Mouse (Mus musculus) NIH3T3 (cell line): ENCODE measurements at regions not wholly inside any gene's neighbourhood (a gene's known extent, or its start where the extent isn't known, plus 50 kb on each side); places are given as distances from the start of the nearest gene placed in this dataset.
A peak's percentile ranks its signal among the peaks of the same experiment; 100 is the strongest.
"Not testable (repeated sequence)": the region's sequence is repeated elsewhere in the genome, so short reads cannot be mapped to it uniquely, and the experiment has no call there.

ENCODE experiments used
- DNase-seq: peaks from one replicate; pipeline ENCODE4 v3.0.0-alpha.2; 2012; ENCODE audit warnings: low read depth

DNA sequence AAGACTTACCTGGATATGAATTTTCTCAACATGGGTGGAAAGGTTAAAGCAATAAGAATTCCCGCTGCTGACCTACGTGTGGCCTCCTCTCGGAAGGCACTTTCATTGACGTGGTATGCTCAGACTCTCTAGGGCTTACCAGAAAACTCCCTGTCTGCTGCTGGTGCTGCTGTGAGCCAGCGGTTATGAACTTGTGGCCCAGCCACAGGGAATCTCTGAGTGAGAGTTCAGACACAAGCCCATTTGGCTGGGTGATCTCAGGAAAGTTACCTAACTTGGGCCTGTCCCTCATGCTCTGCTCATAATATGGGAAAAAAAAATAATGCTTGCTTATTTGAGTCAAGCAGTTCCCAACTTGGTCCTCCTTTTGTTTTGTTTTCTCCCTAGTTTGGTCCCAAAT, 459.5 kb upstream of the Adamts5 start:
- DNase-seq, result no peak

DNA sequence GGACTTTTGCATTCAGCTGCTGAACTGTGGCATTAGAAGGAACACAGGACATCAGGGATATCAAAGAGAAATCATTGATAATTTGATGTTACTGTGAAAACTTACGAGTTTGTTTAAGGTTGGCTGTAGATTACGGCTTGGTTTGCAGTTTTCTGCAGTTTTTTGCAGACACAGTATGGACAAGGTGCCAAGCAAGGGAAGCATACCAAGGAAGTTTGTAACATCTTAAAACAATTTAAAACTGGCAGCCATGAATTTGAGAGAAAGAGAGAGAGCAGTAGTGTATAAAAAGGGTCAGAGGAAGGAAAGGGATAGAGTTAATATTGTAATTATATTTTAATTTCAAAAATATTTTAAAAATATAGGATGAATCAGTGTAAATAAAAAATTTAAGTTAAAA, 453.4 kb upstream of the Adamts5 start:
- peak; percentile 68 for DNase-seq

DNA sequence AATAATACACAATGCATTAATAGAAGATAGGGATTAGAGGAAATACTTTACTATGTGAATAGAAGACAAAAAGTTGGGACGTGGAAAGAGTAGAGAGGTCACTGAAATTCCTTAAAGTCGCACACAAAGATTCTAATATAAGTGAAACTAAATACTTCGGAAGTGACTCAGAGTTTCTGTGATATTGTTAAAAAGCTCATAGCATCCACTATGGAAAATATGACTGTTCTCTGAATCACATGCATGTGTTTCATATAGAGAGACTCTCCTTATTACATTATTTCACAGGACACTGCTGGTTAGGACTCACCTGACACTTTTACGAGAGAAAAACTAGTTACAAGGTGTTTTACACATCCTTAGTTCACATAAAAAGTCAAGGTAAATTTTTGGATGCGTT, 446.1 kb upstream of the Adamts5 start:
- DNase-seq, result peak; percentile 49

DNA sequence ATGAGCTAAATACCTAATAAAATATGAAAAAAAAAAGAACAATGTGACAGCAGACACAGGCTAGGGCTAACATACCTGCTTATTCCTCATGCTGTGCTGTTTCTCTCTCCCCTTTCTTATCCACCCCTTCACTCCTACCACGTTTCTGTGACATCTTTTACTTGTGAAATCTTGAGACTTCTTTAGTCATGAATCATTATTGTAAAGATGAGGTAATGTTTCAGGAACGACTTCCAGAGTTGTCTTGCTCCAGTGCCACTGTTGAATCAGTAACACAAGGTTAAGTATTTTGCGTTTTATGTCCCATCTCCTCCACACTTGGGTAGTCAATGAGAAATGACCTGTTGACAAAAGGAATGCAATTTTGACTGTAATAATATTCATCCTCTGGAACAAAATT, 445.3 kb upstream of the Adamts5 start:
- peak; percentile 31 for DNase-seq

DNA sequence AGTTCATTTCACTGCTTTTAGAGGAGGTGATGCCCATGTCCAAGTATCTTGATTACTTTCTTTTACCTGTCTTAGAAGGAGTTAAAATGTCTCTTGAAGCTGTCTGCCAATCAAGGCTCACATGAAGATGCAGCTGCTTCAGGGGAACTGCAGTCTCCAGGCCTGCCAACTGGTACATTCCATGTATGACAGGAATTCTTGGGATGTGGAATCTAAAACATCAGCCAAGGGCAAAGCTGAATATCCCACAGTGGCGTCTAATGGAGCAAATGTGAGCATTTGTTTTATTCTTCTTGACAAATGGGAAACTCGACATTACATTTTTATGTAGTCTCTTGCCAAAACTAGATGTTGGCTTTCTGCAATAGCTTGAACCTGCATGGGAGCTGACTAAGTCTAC, 438.7 kb upstream of the Adamts5 start:
- DNase-seq, result peak; percentile 74

DNA sequence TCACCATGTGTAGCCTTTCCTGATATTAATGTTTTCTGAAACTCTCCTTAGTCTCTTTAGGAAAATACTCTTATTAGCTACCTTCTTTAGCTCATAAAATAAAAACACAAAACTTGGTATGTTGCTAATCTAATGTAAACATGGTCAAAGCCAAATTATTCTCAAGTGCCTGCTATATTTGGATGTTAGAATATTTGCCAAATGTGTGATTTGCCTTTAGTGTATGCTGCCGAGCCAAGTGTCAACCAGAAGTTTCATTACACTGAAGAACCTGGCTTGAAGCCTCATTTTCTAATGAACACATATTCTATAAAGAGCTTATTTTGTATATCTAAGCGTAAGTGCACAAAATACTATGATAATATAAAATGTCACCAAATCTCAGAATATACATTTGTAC, 423.8 kb upstream of the Adamts5 start:
- no peak for DNase-seq

DNA sequence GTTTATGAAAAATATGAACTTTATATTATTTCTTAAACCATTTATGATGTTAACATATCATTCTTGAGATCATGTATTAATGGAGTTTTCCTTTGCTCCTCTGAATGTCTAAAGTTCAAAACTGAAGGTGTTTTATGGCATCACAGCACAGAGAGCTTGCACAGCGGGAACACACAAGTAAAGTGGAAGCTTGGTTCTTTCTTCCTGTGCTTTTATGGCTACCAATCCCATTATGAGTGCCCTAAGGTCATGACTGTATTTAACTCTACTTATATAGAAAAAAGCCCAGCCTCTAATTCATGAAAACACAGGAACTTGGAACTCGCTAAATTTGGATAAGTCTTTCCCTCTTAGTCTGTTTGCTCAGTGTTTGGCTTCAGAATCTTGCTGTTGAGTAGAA, 417.3 kb upstream of the Adamts5 start:
- DNase-seq, result no peak

DNA sequence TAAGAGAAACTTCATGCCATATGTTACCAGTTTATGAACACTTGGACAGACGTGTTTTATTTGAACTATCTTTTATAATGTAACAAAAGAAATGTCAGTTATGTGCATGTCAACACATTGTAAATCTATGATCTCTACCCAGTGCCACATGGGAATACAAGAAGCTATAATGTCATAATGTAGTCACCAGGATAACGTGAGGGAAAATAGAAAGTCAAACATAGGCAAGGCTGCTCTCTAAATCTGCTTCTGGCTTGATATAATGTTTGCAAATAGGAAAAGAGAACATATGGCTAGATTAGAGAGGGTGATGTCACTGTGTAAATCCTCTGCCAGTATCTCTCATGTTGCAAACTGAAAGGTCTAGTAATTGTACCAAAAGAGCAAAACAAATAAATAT, 408.1 kb upstream of the Adamts5 start:
- DNase-seq, result peak; percentile 72

DNA sequence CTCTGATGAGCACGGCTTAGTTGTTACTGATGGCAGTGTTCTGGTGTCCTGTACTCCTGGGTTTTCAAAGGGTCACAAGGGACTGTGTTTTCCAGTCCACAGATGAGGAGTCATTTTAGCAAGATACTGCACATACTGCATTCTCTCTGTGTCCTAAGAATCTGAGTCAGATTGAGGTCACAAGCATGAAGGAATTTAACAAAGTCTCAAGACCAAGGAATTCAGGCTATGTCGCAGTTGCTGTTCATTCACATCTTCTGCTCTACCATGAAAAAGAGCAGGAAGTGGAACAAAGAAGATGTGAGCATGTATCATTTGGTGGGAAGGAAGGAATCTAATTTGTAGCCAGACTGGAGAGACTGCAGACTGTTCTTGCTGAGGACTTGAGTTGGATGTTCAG, 402.2 kb upstream of the Adamts5 start:
- peak; percentile 19 for DNase-seq

DNA sequence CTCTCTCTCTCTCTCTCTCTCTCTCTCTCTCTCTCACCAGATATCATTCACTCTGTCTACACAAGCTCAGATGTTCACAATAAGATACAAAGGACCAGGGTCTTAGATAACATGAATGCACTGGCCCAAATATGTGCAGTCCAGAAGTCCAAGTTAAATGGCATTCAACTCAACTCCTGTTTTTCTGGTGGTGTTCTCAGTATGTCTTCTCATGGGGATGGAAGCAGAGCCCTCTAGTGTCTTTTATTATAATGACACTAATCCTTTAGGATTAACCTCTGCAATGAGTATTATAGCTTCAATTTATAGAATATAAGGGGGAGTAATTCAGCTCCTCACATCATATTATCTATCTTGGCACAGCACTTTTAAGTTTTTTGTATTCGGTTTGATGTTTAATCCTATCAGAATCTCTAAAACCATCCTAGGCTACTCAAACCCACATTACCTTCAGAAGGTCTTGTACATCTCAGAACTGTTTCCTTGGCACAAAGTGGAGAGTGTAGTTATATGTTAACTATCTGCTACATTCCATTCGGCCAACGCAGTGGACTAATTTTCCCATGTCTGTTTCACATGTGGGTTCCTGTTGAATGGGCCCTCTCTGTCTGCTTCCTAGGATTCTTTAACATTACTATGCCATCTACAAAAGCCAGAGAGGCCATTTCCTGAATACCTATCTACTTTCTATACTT, 401.0 kb upstream of the Adamts5 start:
- DNase-seq, result peak; percentile 26

DNA sequence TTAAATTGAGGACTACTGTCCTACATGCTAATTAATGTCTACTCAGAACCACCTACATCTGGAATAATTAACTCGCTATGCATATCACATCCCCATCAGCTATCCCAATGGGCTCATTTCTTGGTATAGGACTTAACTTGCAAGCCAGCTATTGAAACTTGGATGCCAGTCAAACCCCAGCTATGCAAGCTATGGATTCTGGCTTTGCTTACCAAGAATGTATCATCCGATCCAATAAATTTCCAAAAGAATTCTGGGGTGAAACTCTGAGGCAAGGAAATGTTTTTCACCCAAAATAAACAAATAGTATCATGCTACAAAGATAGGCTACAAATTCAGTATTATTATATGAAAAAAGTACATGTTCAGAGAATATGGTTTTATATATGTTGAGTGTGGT, 392.8 kb upstream of the Adamts5 start:
- peak; percentile 89 for DNase-seq

DNA sequence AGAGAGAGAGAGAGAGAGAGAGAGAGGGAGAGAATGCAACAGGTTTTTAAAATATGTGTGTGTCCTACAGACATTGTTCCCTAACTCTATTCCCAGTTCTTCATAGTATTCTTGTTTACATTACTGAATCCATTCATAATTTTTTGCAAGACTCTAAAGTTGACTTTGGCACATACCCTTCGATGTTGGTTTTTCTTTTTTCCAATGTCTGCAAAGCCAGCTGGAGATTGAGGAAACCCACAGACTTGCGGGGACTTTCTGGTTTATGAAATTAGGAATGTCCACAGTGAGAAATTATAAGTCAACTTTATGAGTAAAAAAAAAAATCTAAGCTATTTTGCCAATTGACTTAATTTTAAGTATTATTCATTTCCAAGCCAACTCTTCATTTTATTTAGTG, 379.7 kb upstream of the Adamts5 start:
- peak; percentile 24 for DNase-seq

DNA sequence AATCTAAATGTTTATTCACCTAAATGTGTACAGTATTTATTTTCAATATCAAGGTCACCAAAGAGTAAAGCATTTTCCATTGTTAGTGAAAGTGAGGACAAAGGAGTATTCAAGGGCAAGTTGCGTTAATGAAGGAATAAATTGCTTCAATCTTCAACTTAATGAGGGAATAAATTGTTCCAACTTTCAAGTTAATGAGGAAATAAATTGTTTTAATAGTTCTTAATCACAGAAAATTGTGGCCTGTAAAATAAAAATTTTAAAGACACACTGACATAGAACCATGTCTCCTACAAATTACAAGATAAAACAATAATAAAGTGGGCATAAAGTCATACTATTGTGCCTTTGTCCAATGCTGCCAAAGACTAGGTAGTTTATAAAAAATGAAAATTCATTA, 375.4 kb upstream of the Adamts5 start:
- no peak for DNase-seq

DNA sequence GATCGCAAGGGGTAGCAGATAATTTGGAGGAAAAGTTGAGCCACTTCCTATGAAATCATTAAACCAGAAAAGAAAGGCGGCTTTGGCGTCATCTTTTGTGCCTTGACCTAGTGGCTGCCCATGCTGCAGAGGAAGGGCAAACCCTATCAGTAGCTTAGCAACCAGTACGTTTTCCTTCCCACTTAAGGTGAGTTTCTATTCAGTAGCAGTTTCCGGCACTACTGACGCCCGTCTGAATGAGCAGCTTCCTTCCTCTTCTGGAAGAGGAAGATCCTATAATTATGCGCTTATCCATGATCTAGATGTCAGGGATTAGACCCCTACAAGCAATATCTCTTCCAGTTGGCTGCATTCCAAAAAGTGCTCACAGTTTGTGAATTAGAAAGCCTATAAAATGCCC, 360.0 kb upstream of the Adamts5 start:
- DNase-seq, result no peak

DNA sequence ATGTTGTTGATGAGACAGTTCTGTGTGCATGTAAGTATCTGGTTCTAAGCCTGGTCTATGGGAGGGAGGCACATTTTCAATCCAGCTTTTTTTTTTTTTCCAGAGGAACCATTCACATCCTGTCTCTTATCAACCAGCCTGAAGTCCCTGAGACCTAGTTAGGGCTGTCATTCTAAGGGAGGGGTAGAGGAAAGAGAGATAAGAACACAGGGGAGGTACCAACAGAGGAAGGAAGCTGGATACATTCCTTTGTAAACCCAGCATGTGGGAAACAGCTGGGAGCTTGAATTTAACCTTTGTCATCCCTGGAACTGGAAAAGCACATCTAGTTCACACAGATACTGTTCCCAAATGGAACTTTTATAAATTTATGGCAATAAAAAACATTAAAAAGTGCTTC, 351.0 kb upstream of the Adamts5 start:
- no peak for DNase-seq

DNA sequence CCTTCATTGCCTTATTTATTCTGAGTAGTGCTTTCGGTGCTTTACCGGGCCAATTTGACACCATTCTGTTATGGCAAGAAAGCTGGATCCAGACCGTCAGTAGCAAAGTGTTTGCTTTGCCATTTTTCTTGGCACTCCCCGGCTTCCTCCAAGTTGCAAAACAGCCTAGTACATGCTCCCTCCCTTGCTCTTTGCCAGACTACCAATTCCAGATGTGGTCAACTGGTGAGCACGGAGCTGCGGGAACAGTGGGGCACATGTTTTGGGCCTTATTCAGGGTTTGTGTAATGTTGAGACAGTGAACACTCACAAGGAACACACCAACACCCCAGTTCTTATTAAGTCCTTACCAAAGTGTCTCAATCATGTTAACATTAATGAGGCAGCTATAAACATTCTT, 348.4 kb upstream of the Adamts5 start:
- peak; percentile 48 for DNase-seq

DNA sequence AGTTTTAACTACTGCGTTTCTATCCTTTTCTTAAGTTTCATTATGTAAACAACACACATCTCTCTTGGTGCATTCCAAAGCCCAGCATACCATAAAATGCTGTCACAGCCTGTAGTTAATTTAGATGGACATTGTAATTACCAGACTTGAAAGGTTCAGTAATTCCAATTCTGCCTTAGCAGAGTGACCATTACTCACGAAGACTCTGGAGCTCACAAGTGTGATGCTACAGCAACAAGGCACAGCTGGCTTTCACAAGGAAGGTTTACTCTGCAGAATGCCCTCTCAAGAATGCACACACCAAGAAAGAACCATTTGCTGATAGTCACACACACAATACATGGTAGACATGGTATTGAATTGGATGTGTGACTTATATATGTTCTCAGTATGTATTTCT, 342.6 kb upstream of the Adamts5 start:
- no peak for DNase-seq

DNA sequence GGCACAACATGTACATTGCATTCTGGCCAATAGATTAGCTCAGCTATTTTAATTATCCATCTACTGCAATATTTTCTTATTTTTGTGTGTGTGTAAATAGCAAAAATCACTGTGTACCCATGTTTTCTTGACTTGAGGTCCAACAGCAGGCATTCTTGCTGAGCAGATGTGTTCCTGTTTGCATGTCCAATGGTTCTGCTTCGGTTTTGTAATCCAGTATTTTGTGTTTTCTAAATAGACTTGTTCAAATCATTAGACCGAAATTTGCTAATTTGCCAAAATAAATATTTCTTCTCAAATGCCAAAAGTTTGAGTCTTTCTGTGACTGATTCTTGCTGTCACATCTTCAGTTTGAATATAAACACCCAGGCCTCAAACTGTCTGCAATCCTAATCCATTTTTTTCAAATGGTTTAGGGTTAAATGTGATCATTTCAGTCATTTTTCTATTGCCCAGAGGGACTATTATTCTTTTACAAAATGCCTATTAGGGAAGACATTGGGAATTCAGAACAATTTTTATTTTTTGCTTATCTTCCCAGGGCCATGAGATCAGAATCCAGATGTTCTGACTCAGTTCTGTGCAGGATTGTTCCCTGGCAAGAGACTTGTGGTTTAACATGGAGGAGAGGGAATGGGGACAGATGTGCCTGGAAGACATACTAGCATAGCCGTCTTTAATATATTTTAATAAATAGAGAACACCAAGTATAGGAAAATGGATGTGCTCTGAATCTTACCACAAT, 341.3 kb upstream of the Adamts5 start:
- peak; percentile 84 for DNase-seq

DNA sequence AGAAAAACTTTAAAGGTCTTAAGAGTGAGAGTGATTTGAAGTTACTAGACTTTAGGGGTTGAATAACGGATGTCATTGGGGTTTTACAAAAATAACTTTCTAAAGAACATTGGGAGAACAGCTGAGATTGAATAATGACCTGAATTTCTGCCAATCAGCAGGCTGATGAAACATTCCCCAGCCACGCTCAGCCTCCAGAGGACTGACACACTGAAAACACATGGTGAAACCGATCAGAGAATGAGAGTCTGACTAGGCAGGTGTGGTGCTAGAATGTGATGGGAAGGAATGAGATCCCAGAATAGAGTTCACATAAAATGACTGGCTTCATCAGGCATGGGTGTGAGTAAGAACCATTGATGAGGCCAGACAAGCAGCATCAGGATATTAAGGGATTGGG, 321.4 kb upstream of the Adamts5 start:
- peak; percentile 77 for DNase-seq

DNA sequence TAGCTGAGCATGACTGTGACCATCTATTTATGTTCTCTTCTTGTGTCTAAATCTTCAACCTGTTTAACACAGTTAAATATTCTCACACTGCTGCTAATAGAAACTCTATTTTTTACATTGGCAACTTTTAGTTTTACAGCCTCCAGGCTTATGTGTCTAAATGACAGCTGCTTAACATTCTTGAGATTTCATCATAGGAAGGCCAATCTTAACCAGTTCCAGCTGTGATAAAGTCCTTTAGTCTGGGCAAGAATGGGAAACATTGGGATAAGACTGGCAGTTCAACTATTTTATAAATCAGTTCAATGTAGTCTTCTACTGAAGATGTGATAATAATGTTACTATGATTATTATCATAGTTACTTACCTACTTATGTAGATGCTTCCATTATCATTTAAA, 308.9 kb upstream of the Adamts5 start:
- peak; percentile 65 for DNase-seq

DNA sequence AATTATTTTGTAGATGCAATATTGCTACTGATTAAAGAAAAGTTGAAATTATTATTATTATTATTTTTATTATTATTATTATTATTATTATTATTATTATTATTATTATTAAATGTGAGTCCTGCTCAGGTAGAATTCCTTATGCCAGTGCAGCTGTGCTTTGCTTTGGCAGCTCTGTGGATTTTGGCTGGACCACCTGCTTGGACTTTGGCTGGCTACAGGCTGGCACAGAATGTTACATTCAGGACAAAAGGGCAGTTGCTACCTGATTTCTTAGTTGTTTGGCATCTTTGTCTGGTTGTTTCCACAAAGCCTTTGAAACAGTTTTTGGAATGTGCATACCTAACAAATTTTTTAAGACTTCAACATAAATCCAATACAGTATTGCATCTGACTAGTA, 307.7 kb upstream of the Adamts5 start:
- DNase-seq, result no peak

DNA sequence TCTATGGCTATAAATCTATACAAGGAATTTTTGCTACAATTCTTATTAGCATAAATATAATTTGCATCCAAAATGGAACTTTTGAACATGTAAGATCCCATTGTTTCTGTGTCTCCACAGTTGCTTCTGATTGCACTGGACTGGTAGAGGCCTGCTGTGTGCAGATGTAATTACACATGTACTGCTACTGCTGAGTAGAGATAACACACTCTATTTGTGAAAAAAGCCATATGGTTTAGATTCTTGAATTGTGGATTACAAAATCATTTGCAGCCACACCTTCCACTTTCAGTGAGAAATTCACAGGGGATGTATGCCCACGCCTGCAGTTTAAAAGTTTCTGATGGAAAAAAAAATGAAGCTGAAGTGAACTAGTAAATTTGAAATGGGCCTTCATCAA, 288.2 kb upstream of the Adamts5 start:
- peak; percentile 25 for DNase-seq

DNA sequence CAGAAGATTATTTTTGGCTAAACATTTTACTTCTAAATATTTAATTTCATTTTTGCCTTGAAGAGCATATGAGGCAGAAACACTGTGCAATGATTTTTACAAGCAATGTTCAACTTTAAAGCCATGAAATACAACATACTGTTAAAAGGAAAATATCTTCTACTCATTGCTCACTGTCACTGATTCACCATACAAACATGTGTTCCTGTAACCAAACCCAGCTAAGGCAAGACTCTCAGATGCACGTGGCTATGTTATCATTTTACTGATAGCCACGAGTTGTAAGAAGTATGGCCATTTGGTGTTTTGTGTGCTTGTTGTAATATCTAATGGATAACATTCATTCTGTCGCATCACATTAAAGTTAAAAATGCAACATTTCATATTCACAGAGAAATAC, 287.3 kb upstream of the Adamts5 start:
- peak; percentile 76 for DNase-seq

DNA sequence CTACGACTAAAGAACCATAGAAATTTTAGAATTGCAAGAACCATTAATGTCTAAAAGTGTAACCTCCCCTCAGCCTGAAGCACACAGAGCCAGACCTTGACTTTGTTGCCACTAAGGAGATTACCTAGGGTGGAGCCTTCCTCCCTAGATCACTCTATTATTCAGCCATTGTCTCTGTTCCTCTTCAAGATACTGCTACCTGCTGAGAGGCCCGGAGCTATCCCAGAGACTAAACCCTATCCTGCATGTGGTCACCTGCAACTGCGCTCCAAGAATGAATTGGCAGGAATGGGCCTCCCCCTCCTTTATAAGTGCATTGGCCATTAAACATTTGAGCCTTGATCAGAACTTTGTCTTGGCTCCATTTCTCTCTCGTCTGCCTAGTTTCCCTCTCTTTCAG, 286.0 kb upstream of the Adamts5 start:
- DNase-seq, result not testable (repeated sequence)
